Mouse (Mus musculus) C2C12 (cell line): Measurements from ENCODE around the gene Cxcr2. TPM values are rescaled to one million over a fixed set of nuclear protein-coding genes. Genes with fewer than 3 reads are reported as not detected.

Experiments used
- H3K27me3 ChIP-seq: one replicate; pipeline ENCODE4 v1.6.1; 2011; ENCODE audit not compliant: control insufficient read depth, insufficient read depth, insufficient read length
- H3K36me3 ChIP-seq: one replicate; pipeline ENCODE4 v1.6.1; 2011; ENCODE audit not compliant: control insufficient read depth, insufficient read depth
- H3K4me3 ChIP-seq: one replicate; pipeline ENCODE4 v1.5.1; 2011; ENCODE audit warnings: mild to moderate bottlenecking, control low read depth; ENCODE audit not compliant: poor library complexity, insufficient read depth, severe bottlenecking
- H3K79me2 ChIP-seq: one replicate; pipeline ENCODE4 v1.6.1; 2011; ENCODE audit not compliant: control insufficient read depth, insufficient read depth
- H3K79me3 ChIP-seq: one replicate; pipeline ENCODE4 v1.6.1; 2011; ENCODE audit warnings: low read depth, control low read depth
- H3ac ChIP-seq: one replicate; pipeline ENCODE3; 2011; ENCODE audit warnings: low read depth; ENCODE audit not compliant: control insufficient read depth, insufficient read length
- CEBPB ChIP-seq: IDR thresholded peaks from one replicate; pipeline ENCODE4 v1.6.1; 2011; ENCODE audit warnings: low read depth, mild to moderate bottlenecking, control low read depth, moderate library complexity
- CTCF ChIP-seq: IDR thresholded peaks from one replicate; pipeline ENCODE4 v1.5.1; 2011; ENCODE audit not compliant: control insufficient read depth, insufficient read depth, insufficient read length
- FOSL1 ChIP-seq: IDR thresholded peaks from one replicate; pipeline ENCODE4 v1.8.0; 2011; ENCODE audit warnings: mild to moderate bottlenecking, low read length; ENCODE audit not compliant: poor library complexity, insufficient read depth, severe bottlenecking
- MAX ChIP-seq: IDR thresholded peaks from one replicate; pipeline ENCODE4 v1.6.1; 2011; ENCODE audit warnings: mild to moderate bottlenecking, control low read depth
- MYOD1 ChIP-seq: IDR thresholded peaks from one replicate; pipeline ENCODE4 v1.6.1; 2011; ENCODE audit warnings: low read depth; ENCODE audit not compliant: control insufficient read depth, insufficient read length
- MYOG ChIP-seq: IDR thresholded peaks from one replicate; pipeline ENCODE4 v1.6.1; 2011; ENCODE audit not compliant: control insufficient read depth, insufficient read length; ENCODE audit errors: extremely low read depth
- USF1 ChIP-seq: IDR thresholded peaks from one replicate; pipeline ENCODE4 v1.6.1; 2011; ENCODE audit warnings: low read depth, mild to moderate bottlenecking, control low read depth, moderate library complexity
- polyA plus RNA-seq: library from polyadenylated mRNA; unstranded; fragments of >200 nt; fragmentation: generic; extraction: Trizol; gene quantifications from one replicate; pipeline ENCODE4 v1.2.1, GENCODE M21; 2012; ENCODE audit warnings: missing spikeins

The Cxcr2 gene
- polyA plus RNA-seq, 1 experiment: 0.04 TPM

GRCm38 (mm10) chr1:74167136-74167535, 13.3 kb downstream of the Cxcr2 start:
- TF ChIP-seq MAX (no peak), MYOD1 (no peak)
- Histone ChIP-seq H3K36me3 (no peaks in the 10 kb centered on the region), H3ac (no peak overlapping the region), H3K27me3 (peaks cover 9% of the 10 kb centered on the region), H3K79me3 (no peaks in the 10 kb centered on the region), H3K4me3 (no peak overlapping the region), H3K79me2 (no peaks in the 10 kb centered on the region)

DNA sequence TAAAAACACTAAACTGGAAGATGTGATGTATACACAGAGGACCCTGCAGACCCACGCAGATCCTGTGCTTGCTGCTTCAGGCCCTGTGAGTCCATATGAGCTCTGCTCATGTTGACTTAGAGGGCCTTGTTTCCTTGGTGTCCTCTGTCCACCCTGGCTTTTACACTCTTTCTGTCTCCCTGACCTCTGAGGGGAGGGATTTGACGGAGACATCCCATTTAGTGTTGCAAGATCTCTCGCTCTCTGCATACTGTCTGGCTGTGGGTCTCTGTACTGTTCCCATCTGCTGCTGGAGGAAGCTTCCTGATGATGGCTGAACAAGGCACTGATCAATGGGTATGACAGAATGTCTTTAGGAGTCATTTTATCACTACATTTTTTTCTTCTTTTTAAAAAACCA, 15.9 kb downstream of the Cxcr2 start:
- no peak for TF ChIP-seq USF1
- TF ChIP-seq FOSL1: no peak
- TF ChIP-seq MAX: no peak
- TF ChIP-seq MYOG: no peak
- Histone ChIP-seq H3K79me2 (no peaks in the 10 kb centered on the region), H3K79me3 (no peaks in the 10 kb centered on the region), H3K27me3 (peaks cover 7% of the 10 kb centered on the region), H3K4me3 (no peak overlapping the region), H3K36me3 (no peaks in the 10 kb centered on the region), H3ac (no peak overlapping the region)

DNA sequence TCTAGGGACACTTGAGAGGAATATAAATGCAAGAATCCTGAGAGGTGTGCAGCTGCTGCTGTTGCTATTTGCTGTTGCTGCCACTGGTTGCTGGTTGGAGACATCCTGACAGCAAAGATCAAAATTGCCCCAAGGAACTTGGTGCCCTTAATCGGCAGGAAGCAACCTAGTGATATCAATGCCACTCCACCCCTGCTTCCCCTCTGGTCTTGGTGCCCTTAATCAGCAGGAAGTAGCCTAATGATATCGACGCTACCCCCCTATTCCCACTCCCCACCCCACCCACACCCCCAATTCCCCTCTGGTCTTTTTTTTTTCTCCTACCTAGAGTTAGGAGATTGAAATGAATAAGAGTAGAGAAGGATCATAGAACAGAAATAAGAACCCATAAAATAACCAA, 18.9 kb downstream of the Cxcr2 start:
- no peaks in the 10 kb centered on the region for H3K36me3 ChIP-seq
- H3ac ChIP-seq: no peak overlapping the region
- no peaks in the 10 kb centered on the region for H3K79me2 ChIP-seq
- no peak for TF ChIP-seq MYOG
- no peak for TF ChIP-seq CTCF
- TF ChIP-seq MYOD1: no peak
- TF ChIP-seq CEBPB: no peak
- no peaks in the 10 kb centered on the region for H3K79me3 ChIP-seq
- H3K4me3 ChIP-seq: no peak overlapping the region
- H3K27me3 ChIP-seq: no peaks in the 10 kb centered on the region

DNA sequence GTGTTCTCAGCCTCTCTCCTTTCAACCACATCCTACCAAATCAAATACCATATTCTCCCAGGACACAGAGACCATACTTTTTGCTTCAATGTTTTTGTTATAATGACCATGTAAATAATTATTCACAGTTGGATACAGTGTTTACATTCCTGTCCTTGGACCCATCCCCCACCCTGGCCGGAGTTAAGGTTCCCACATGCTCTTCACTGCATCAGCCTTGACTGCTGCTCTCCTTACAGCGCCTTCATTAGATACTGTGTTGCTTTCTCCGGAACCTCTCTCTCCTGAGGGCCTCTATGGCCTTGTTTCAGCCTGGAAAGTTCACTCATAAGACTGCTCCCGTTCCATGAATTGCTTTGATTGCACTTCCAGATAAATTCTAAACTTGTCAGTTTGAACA, 21.9 kb downstream of the Cxcr2 start:
- no peaks in the 10 kb centered on the region for H3K36me3 ChIP-seq
- no peak for TF ChIP-seq MYOD1
- no peak for TF ChIP-seq FOSL1
- TF ChIP-seq CEBPB: no peak
- TF ChIP-seq MAX: no peak
- no peak overlapping the region for H3K4me3 ChIP-seq
- H3K27me3 ChIP-seq: peaks cover 1% of the 10 kb centered on the region
- no peaks in the 10 kb centered on the region for H3K79me3 ChIP-seq
- no peak overlapping the region for H3ac ChIP-seq
- no peaks in the 10 kb centered on the region for H3K79me2 ChIP-seq

DNA sequence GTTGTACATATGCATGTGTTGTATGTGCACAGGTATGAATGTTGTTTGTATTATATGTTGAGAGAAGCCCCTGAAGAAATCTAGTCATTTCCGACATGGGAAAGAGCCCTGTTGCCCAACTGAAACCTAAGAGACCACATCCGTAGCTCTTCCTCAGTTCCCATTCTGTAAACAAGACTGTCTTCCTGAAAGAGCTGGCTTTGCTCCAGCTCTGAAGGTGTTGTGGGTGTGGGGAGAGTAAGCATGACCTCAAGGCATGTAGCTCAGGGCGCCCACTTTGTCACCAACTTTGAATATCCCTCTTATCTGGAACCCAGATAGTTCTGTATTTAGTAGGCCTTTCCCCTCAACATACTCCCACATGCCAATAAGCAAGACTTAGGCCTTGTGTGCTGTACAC, 24.8 kb downstream of the Cxcr2 start:
- TF ChIP-seq MAX: no peak
- no peak for TF ChIP-seq USF1
- no peak for TF ChIP-seq CTCF
- no peak for TF ChIP-seq MYOG
- TF ChIP-seq CEBPB: no peak
- no peak for TF ChIP-seq FOSL1
- no peak for TF ChIP-seq MYOD1
- no peak overlapping the region for H3K4me3 ChIP-seq
- no peaks in the 10 kb centered on the region for H3K79me2 ChIP-seq
- no peaks in the 10 kb centered on the region for H3K79me3 ChIP-seq
- no peaks in the 10 kb centered on the region for H3K36me3 ChIP-seq
- peaks cover 3% of the 10 kb centered on the region for H3K27me3 ChIP-seq
- H3ac ChIP-seq: no peak overlapping the region

DNA sequence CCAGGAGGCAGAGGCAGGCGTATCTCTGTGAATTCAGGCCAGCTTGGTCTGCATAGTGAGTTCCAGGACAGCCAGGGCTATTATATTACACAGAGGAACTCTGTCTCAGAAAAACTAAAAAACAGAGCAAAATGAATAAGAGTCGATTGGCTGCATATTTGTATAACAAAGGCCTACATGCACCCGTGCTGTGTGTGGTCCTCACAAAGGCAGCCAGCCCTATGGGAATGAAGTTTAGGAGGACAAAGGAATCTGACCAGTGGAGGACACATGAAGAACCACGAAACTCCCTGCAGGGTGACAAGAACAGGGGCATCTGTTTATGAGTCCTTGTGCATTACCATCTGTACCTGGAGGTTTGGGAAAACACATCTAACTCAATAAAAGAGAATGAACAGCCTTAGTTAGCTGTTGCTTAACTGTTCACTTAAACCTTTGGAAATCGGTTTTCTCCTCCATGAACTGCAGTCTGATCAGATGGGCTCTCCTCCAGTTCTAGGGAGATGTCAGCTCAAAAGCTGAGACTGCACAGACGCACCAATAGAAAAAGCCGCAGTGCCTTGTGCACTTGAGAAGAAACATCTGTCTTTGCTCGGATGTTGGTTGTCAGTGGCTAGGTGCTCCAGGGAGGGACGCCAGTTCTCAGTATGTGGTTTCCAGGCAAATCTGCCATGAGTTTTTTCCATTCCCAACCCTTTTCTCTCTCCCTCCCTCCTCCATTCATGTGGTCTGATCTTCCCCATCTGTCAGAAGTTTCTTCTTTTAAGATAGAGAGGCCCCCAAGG, 26.0 kb downstream of the Cxcr2 start:
- H3K79me3 ChIP-seq: no peaks in the 10 kb centered on the region
- peaks cover 3% of the 10 kb centered on the region for H3K27me3 ChIP-seq
- TF ChIP-seq MAX (no peak), CTCF (no peak), FOSL1 (no peak), CEBPB (no peak), MYOG (no peak)
- H3K4me3 ChIP-seq: no peak overlapping the region
- no peaks in the 10 kb centered on the region for H3K36me3 ChIP-seq
- H3K79me2 ChIP-seq: no peaks in the 10 kb centered on the region
- H3ac ChIP-seq: no peak overlapping the region
